Mouse (Mus musculus) pancreas, adult 10 weeks (tissue): Measurements from ENCODE around the gene Peak1. TPM values are rescaled to one million over a fixed set of nuclear protein-coding genes. Genes with fewer than 3 reads are reported as not detected.

Source experiments
- polyA plus RNA-seq: library from polyadenylated mRNA; stranded (reverse); fragments of 350-450 nt; fragmentation: Illumina TruSeq; extraction: RNeasy Lipid Tissue Mini Kit (QIAGEN cat#74804); gene quantifications from one replicate; pipeline ENCODE4 v1.2.3, GENCODE M21; 2015; ENCODE audit warnings: low read depth, low replicate concordance; ENCODE audit not compliant: insufficient read depth

Peak1 gene
- 4.5 TPM for polyA plus RNA-seq

DNA sequence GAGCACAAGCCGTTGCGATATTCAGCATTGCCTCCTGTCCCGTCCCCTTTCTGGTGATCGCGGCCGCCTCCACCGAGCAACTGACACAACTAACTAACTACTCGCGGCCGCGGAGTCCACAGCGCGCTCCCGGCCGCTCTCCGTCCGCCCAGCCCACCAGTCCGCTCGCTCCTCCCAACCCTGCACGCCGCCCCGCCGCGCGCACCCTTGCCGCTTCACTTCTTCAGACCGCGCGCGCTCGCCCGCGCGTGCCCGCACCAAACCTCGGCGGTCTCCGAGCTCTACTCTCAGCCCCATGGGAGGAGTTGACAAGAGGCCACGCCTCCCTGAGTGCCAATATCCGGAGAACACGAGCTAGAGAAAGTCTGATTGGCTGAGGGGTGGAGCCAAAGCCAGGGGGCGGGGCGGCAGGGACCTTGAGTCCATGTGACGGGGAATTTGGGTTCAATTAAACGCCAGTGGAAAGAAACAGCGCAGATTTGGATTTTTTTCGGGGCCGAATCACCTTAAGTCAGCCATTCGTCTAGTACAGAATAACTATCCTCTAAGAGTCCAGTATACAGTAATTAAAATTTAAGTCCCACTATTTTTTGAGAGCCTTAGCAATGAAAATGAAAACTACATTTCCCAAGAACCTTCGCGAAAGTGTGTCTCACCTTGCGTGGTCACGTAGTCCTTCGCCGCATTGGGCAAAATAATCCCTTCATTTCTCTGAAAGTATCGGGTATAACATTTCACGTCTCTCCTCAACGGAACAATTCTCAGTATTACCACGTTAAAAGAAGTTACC is at the start of gene Peak1, which contains the start of gene Hmg20a:
Gene Peak1, minus strand, starts transcription at position 120 of the 790 bp plus-strand sequence.
Gene Hmg20a, plus strand, starts transcription at position 662 of the 790 bp plus-strand sequence.

DNA sequence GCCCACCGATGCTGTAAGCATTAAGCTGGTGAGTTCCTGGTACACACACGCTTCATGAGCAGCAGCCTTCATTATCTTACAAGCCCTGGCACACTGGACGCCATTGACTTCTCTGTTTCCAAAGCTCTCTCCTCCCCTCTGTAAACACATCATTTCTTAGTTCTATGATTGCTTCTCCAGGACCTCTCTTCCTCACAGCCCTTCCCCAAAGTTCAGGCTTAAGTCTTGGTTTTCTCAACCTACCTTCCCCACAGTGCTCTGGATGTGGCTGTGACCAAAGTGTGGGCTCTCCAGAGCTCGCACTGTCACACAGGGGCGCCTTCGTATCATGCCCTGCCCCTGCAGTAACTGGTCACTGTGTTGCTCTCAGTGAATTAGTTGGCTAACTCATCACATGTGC is 252.5 kb downstream of the Peak1 start, which contains the start of gene Tspan3:
Gene Tspan3, minus strand, starts transcription at position 101 of the 400 bp plus-strand sequence.

Other genes starting within 250 kb of the Peak1 start
- 9.6 TPM for gene Hmg20a, start 542 bp upstream of the Peak1 start, polyA plus RNA-seq